Mouse (Mus musculus) urinary bladder, postnatal 36 days (tissue): ENCODE data around the gene Mitf.

ENCODE experiments used
- DNase-seq, 2 experiments: peaks; one replicate each; pipeline ENCODE4 v3.0.0; 2022; ENCODE audit warnings: low spot score in 2 of 2, mixed read lengths in 1 of 2

Mitf gene

GRCm38 (mm10) chr6:98046295-98047108 lies 239.7 kb downstream of the Mitf start:
- DNase-seq, result peak in 1 of 2 experiments; percentile 1

GRCm38 (mm10) chr6:98047741-98048140 lies 240.9 kb downstream of the Mitf start:
- DNase-seq, result no peak

- no peak for DNase-seq
These were observed 242.0 kb downstream of the Mitf start for GRCm38 (mm10) chr6:98048671-98049438.

GRCm38 (mm10) chr6:98049551-98049950 lies 242.7 kb downstream of the Mitf start:
- DNase-seq, result no peak

GRCm38 (mm10) chr6:98061878-98062277 lies 255.0 kb downstream of the Mitf start:
- DNase-seq, result no peak

- no peak for DNase-seq
These were observed 258.1 kb downstream of the Mitf start for GRCm38 (mm10) chr6:98064926-98065325.

DNA sequence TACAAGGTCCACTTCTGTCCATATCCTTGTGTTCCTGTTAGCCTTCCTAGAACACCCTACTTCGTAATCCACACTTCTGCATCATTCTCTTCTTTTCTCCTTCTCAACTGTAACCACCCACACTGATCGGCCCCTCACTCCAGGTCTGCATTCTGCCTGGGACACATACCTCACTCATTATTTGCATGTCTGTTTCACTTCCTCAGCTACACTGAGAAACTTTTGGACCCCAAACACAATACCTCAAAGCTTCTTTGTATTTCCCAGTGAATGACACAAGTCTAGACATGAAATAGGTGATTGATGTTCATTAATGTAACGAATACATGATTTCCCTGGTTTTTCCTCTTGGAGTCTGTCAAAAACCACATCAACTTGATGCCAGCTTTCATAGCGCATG lies 259.6 kb downstream of the Mitf start:
- DNase-seq, result no peak
